Mouse (Mus musculus) forebrain, embryonic 10.5 days (tissue): Measurements from ENCODE around the gene Cabcoco1. TPM values are rescaled to one million over a fixed set of nuclear protein-coding genes. Genes with fewer than 3 reads are reported as not detected.

Experiments used
- DNase-seq: peaks from one replicate; pipeline ENCODE4 v3.0.0-alpha.2; 2017; ENCODE audit warnings: low spot score; ENCODE audit errors: extremely low spot score
- H3K27ac ChIP-seq: fragments of 300-500 bp; sonication (generic); 2 replicates; pipeline ENCODE4 v1.5.1; 2016; ENCODE audit warnings: mild to moderate bottlenecking
- H3K27me3 ChIP-seq: fragments of 300-500 bp; sonication (generic); 2 replicates; pipeline ENCODE4 v1.6.1; 2016; ENCODE audit warnings: mild to moderate bottlenecking; ENCODE audit not compliant: poor library complexity, severe bottlenecking
- H3K36me3 ChIP-seq: fragments of 300-500 bp; sonication (generic); replicated peaks from 2 replicates; pipeline ENCODE4 v1.6.1; 2016; ENCODE audit warnings: mild to moderate bottlenecking, moderate library complexity
- H3K4me1 ChIP-seq: fragments of 300-500 bp; sonication (generic); 2 replicates; pipeline ENCODE4 v1.6.1; 2016
- H3K4me3 ChIP-seq: fragments of 300-500 bp; sonication (generic); 2 replicates; pipeline ENCODE4 v1.5.1; 2016; ENCODE audit warnings: mild to moderate bottlenecking, moderate library complexity
- H3K9me3 ChIP-seq: fragments of 300-500 bp; sonication (generic); 2 replicates; pipeline ENCODE4 v1.6.1; 2016; ENCODE audit warnings: mild to moderate bottlenecking, moderate library complexity
- WGBS: fragments of 180-500 bp; shearing (Covaris S2); methylation state at CpG from one replicate; pipeline ENCODE4 v1.1.7; 2016; 5-methylcytosine and 5-hydroxymethylcytosine counted together
- polyA plus RNA-seq: library from polyadenylated mRNA; unstranded; fragments of >200 nt; fragmentation: Nextera tagmentation; extraction: Ambion mirVana; gene quantifications from 2 replicates; pipeline ENCODE4 v1.2.1, GENCODE M21; 2016

The Cabcoco1 gene
- polyA plus RNA-seq, 1 experiment from 2014 or later = not detected

- Histone ChIP-seq H3K9me3 (no peaks in the 10 kb centered on the region), H3K27me3 (no peaks in the 10 kb centered on the region), H3K36me3 (no peaks in the 10 kb centered on the region), H3K4me3 (no peak overlapping the region), H3K4me1 (peaks cover 26% of the 10 kb centered on the region), H3K27ac (no peak overlapping the region)
- 75% methylated on average over 3 of the region's 3 CpGs for WGBS
- DNase-seq = no peak
Measured at GRCm38 (mm10) chr10:68543107-68543506, 1.4 kb upstream of the Cabcoco1 start.

GRCm38 (mm10) chr10:68541943-68542420 lies 286 bp upstream of the Cabcoco1 start:
- Histone ChIP-seq H3K4me3 (peak overlapping the region; percentile 36), H3K9me3 (no peaks in the 10 kb centered on the region), H3K27ac (0 out of 2 replicates have a peak overlapping the region, but pooled peaks have one; percentile 68), H3K36me3 (no peaks in the 10 kb centered on the region), H3K4me1 (peaks cover 26% of the 10 kb centered on the region), H3K27me3 (no peaks in the 10 kb centered on the region)
- no peak for DNase-seq
- WGBS = 61% methylated on average over 7 of the region's 7 CpGs

GRCm38 (mm10) chr10:68540612-68541011 lies 1.1 kb downstream of the Cabcoco1 start:
- Histone ChIP-seq H3K4me1 (peaks cover 26% of the 10 kb centered on the region), H3K4me3 (no peak overlapping the region), H3K27me3 (no peaks in the 10 kb centered on the region), H3K36me3 (no peaks in the 10 kb centered on the region), H3K27ac (no peak overlapping the region), H3K9me3 (no peaks in the 10 kb centered on the region)
- WGBS = 55% methylated on average over 3 of the region's 3 CpGs
- DNase-seq = no peak

GRCm38 (mm10) chr10:68537261-68537950 lies 4.3 kb downstream of the Cabcoco1 start:
- Histone ChIP-seq H3K36me3 (no peaks in the 10 kb centered on the region), H3K27me3 (no peaks in the 10 kb centered on the region), H3K9me3 (no peaks in the 10 kb centered on the region), H3K27ac (no peak overlapping the region), H3K4me3 (no peak overlapping the region), H3K4me1 (peaks cover 21% of the 10 kb centered on the region)
- DNase-seq = no peak
- 94% methylated on average over 4 of the region's 4 CpGs for WGBS

- peaks cover 3% of the 10 kb centered on the region; the same call in 1 of the 2 replicates for H3K4me1 ChIP-seq
- DNase-seq = no peak
- H3K27me3 ChIP-seq = no peaks in the 10 kb centered on the region
- no peaks in the 10 kb centered on the region for H3K9me3 ChIP-seq
- H3K36me3 ChIP-seq = no peaks in the 10 kb centered on the region
- H3K4me3 ChIP-seq = no peak overlapping the region
- no peak overlapping the region for H3K27ac ChIP-seq
- WGBS = 87% methylated on average over 10 of the region's 10 CpGs
Measured at GRCm38 (mm10) chr10:68529364-68530049, 12.2 kb downstream of the Cabcoco1 start.

- Histone ChIP-seq H3K9me3 (no peaks in the 10 kb centered on the region), H3K4me3 (no peak overlapping the region), H3K4me1 (peaks cover 3% of the 10 kb centered on the region; the same call in 1 of the 2 replicates), H3K27ac (no peak overlapping the region), H3K36me3 (no peaks in the 10 kb centered on the region), H3K27me3 (no peaks in the 10 kb centered on the region)
- no peak for DNase-seq
- WGBS = 62% methylated on average over 8 of the region's 8 CpGs
Measured at GRCm38 (mm10) chr10:68528958-68529357, 12.7 kb downstream of the Cabcoco1 start.

- Histone ChIP-seq H3K9me3 (no peaks in the 10 kb centered on the region), H3K27ac (no peak overlapping the region), H3K27me3 (no peaks in the 10 kb centered on the region), H3K36me3 (no peaks in the 10 kb centered on the region), H3K4me3 (no peak overlapping the region), H3K4me1 (no peaks in the 10 kb centered on the region)
- DNase-seq = no peak
- 76% methylated on average over 4 of the region's 4 CpGs for WGBS
Measured at GRCm38 (mm10) chr10:68522106-68522505, 19.6 kb downstream of the Cabcoco1 start.

GRCm38 (mm10) chr10:68512433-68513019 lies 29.2 kb downstream of the Cabcoco1 start:
- Histone ChIP-seq H3K9me3 (no peaks in the 10 kb centered on the region), H3K27me3 (no peaks in the 10 kb centered on the region), H3K4me3 (no peak overlapping the region), H3K27ac (no peak overlapping the region), H3K4me1 (peaks cover 3% of the 10 kb centered on the region), H3K36me3 (no peaks in the 10 kb centered on the region)
- WGBS = 88% methylated on average over 8 of the region's 8 CpGs
- DNase-seq = no peak

- Histone ChIP-seq H3K4me1 (peaks cover 3% of the 10 kb centered on the region), H3K9me3 (peaks cover 2% of the 10 kb centered on the region; the same call in 1 of the 2 replicates), H3K27ac (no peak overlapping the region), H3K27me3 (no peaks in the 10 kb centered on the region), H3K4me3 (no peak overlapping the region), H3K36me3 (no peaks in the 10 kb centered on the region)
- DNase-seq = no peak
- 87% methylated on average over 3 of the region's 3 CpGs for WGBS
Measured at GRCm38 (mm10) chr10:68507741-68508140, 34.0 kb downstream of the Cabcoco1 start.

- H3K4me3 ChIP-seq = no peak overlapping the region
- WGBS = 84% methylated on average over 4 of the region's 4 CpGs
- no peaks in the 10 kb centered on the region for H3K27me3 ChIP-seq
- no peak overlapping the region for H3K27ac ChIP-seq
- peaks cover 2% of the 10 kb centered on the region; the same call in 1 of the 2 replicates for H3K9me3 ChIP-seq
- H3K36me3 ChIP-seq = no peaks in the 10 kb centered on the region
- H3K4me1 ChIP-seq = peaks cover 3% of the 10 kb centered on the region
- DNase-seq = no peak
Measured at GRCm38 (mm10) chr10:68506242-68506641, 35.5 kb downstream of the Cabcoco1 start.

GRCm38 (mm10) chr10:68504586-68505152 lies 37.0 kb downstream of the Cabcoco1 start:
- H3K27ac ChIP-seq = no peak overlapping the region
- WGBS = 93% methylated on average over 9 of the region's 9 CpGs

GRCm38 (mm10) chr10:68501067-68501466 lies 40.6 kb downstream of the Cabcoco1 start:
- H3K4me1 ChIP-seq = peaks cover 6% of the 10 kb centered on the region; the same call in 1 of the 2 replicates
- DNase-seq = no peak
- H3K4me3 ChIP-seq = no peak overlapping the region
- H3K36me3 ChIP-seq = no peaks in the 10 kb centered on the region
- H3K27me3 ChIP-seq = no peaks in the 10 kb centered on the region
- 83% methylated on average over 6 of the region's 6 CpGs for WGBS
- no peaks in the 10 kb centered on the region for H3K9me3 ChIP-seq
- no peak overlapping the region for H3K27ac ChIP-seq

More at GRCm38 (mm10) chr10:68504586-68505152, 37.0 kb downstream of the Cabcoco1 start:
- Histone ChIP-seq H3K9me3 (peaks cover 2% of the 10 kb centered on the region; the same call in 1 of the 2 replicates), H3K4me3 (no peak overlapping the region), H3K4me1 (peaks cover 3% of the 10 kb centered on the region), H3K36me3 (no peaks in the 10 kb centered on the region), H3K27me3 (no peaks in the 10 kb centered on the region)
- no peak for DNase-seq
